Mouse (Mus musculus): ENCODE data around the gene Plpp1.

Gene Plpp1

DNA sequence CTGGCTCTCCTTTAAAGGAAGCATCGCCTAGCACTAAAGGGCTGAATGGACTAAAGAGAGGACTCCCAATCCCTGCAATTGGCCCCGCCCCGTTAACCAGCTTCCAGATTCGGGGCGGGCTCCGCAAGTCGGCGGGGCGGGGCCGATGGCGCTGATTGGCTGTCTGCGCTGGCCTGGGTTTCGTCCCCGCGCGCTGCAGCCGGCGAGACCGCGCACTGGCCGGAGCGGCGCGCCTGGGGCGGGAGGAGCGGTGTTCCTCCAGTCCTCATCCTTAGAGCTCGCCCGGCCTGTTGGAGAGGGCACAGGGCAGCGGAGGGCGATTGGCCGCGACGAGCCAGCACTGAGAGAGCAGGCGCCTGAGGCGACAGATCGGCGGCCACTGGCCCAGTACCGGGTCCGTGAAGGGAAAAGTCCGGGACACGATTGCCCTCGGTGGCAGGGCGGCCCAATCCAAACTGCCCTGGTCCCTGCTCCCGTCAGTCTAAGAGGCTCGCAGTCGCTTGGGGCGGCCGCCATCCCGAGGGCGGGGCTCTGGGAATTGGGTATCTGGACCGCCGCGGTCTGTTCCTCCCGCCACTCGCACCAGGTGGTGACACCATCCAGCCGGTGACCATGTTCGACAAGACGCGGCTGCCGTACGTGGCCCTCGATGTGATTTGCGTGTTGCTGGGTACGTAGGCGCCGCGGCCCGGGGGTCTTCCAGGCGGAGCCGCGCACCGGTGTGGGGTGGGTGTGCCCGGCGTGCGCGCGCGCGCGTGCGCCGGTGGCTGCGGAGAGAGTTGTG lies at the start of gene Plpp1:
Gene Plpp1, plus strand, starts transcription at position 196 of the 784 bp plus-strand sequence.
- DNase-seq: peak; percentile 99

DNA sequence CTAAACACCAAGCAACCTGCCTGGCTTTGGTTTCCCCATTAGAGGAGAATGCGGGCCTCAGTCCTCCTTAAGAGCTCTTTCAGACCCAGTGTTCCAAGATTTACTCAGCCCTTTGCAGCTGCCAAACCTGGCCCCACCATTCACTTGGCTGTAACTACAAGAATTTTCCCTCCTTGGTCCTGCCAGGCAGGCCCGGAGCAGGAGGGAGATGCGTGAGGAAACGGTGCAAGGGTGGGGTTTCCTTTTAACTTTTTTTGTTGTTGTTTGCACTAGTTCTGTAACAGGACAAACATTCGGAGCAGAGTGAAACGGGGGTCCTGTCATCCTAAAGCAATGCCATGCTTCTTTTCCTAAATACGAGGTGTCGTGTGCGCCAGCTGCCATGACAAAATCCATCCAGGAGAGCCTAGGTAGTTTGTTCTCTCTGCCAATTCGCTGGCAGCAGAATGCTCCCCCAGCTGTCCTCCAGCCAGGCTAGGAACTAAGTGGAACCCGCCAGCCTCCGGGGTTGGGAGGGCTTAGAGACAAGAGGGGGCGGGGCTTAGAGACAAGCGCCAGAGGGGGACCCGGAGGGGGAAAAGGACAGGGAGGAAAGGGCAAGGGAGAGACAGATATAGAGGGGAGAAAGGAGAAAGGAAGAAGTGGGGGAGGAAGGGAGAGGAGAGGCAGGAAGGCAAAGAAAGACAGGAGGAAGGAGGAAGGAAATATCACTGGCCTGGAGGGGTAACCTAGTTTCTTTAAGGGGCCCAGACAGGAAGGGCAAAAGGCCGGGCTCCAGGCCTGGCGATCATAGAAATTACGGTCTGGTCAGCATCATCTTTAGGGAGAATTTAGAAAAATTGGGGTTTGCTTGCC lies 48.9 kb upstream of the Plpp1 start:
- peak; percentile 84 to 87 for DNase-seq

DNA sequence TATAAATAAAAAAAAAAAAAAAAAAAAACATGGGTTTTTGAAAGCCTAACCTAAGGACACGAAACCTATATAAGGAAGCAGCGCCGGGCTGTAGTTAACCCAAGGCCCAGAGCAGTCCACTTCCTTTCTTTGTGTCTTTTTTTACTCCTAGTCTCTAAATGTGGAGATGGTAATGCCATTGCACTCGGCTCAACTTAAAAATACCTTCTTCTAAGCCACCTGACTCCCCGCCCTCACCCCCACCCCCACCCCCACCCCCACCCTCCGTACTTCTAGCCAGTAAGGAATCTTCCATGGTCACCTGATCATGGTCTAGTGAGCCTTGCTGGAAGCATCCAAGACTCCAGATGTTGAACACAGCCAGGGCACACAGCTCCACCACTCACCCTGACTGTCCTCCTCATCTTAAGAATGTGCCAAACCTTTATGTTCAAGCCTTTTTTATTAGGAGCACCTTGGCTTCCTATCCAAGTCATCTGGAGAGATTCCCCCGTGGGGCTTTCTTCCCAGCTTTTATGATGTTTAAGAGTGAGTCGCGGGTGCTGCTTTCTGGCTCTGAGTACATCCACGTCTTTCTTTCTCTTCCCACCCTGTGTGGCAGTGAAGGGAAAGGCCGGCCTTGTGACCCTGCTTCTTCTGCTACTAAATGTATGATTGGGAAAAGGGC lies 48.1 kb upstream of the Plpp1 start:
- DNase-seq: no peak

DNA sequence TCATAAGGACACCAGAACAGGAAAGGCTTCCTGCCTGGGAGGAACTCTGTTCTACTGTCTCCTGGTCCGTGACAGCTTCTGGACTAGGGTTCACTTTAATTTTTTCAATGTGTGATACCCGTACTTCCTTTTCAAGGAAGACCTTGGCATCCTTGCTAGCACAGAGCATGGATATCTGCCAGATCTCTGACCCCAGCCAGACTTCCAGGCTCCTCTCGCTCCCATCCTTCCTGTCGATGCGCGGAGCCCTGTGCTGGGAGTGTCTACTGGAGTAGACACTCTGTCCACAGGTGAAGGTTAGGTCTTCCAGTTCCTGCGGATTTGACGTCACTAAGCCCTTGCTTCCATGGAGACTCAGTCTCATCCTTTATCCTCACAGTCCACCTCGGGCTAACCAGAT lies 47.1 kb upstream of the Plpp1 start:
- DNase-seq: peak; percentile 17 to 34

GRCm38 (mm10) chr13:112754871-112755270 lies 45.7 kb upstream of the Plpp1 start:
- DNase-seq: peak; percentile 39 to 41

GRCm38 (mm10) chr13:112755507-112756010 lies 45.0 kb upstream of the Plpp1 start:
- DNase-seq: peak; percentile 52 to 60

GRCm38 (mm10) chr13:112757395-112757794 lies 43.2 kb upstream of the Plpp1 start:
- no peak for DNase-seq

- no peak for DNase-seq
Measured at GRCm38 (mm10) chr13:112758546-112759090, 42.0 kb upstream of the Plpp1 start.

DNA sequence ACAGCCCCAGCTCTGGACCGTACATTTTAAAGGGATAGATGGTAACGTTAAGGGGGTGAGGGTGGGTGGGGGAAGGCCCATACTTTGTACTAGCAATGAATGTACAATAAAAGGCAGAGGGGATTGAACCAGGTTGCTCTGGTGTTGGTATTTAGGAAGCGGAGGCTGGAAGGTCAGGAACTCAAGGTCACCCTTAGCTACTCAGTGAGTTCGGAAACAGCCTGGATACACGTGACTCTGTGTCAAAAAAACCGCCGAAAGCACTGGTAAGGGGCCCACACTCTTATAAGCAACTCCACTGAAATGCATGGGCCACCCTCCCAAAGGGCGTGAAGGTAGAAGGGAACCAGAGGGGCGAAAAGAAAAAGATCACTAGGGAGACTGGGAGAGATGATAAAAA lies 41.2 kb upstream of the Plpp1 start:
- DNase-seq: no peak

DNA sequence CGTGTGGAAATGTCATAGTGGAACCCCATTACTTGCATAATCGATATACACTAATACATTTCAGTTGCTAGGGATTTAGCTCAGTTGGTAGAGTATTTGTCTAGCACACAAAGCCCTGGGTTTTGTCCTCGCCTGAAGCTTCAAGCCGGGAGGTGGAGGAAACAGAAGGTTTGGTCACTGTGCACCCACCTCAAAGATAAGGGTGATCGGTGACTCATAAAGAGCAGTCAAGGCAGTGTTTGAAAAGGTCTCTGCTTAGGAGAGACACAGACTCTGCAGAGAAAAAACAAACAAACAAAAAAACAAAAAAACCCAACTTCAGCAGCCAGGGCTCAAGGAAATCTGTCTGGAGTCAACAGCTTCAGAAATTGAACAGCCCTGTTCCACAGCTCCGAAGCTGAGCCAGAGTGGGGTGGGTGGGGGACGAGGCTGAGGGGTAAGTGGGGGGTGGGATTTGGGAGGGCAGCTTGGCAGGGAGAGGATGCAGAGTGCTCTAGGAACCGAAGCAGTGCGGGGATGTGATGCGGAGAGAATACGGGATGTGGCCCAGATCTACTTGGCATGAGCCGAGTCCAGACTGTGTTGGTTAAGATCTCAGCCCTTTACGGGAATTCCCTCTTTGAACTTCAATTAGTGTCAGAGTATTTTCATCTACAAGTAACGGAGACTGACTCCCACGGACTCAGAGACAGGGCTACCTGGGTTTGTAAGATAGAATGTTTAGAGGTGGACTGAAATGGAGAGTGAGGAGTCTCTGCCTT lies 40.6 kb upstream of the Plpp1 start:
- peak; percentile 38 to 44 for DNase-seq

- DNase-seq: no peak
Measured at GRCm38 (mm10) chr13:112760538-112760881, 40.1 kb upstream of the Plpp1 start.

DNA sequence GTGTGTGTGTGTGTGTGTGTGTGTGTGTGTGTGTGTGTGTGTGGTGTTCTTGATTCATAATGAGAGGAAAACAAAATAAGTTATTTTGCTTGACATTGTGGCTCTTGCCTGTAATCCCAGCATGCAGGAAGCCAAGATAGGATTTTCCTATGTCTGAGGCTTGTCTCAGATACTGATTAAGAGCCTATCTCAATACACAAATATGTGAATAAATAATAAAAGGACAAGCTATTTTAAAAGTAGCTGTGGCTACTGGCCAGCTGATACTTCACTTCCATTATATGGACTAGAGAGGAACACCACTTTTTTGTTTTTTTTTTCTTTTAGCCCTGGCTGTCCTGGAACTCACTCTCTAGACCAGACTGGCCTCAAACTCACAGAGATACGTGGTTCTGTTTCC lies 38.8 kb upstream of the Plpp1 start:
- DNase-seq: no peak

- no peak for DNase-seq
Measured at GRCm38 (mm10) chr13:112762548-112762947, 38.0 kb upstream of the Plpp1 start.

- DNase-seq: no peak
Measured at GRCm38 (mm10) chr13:112763531-112764091, 37.0 kb upstream of the Plpp1 start.

GRCm38 (mm10) chr13:112764556-112764955 lies 36.0 kb upstream of the Plpp1 start:
- no peak for DNase-seq

DNA sequence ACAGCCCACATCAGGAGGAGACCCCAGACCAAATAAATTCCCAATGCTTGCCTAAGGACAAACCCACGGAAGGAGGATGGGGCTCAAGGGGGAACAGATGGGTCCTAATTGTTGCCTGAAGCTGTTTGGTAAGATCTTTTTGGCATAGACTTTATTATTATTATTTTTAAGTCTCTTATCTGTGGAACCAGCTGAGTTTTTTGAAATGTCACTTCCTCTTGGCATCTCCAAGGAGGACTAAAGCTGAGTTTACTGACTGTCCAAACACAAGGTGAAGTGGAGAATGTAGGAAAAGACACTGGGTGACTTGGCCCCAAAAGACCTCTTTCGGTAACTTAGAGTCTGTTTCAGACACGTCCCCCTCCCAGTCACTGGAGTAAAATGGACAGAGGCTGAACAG lies 34.9 kb upstream of the Plpp1 start:
- no peak for DNase-seq

DNA sequence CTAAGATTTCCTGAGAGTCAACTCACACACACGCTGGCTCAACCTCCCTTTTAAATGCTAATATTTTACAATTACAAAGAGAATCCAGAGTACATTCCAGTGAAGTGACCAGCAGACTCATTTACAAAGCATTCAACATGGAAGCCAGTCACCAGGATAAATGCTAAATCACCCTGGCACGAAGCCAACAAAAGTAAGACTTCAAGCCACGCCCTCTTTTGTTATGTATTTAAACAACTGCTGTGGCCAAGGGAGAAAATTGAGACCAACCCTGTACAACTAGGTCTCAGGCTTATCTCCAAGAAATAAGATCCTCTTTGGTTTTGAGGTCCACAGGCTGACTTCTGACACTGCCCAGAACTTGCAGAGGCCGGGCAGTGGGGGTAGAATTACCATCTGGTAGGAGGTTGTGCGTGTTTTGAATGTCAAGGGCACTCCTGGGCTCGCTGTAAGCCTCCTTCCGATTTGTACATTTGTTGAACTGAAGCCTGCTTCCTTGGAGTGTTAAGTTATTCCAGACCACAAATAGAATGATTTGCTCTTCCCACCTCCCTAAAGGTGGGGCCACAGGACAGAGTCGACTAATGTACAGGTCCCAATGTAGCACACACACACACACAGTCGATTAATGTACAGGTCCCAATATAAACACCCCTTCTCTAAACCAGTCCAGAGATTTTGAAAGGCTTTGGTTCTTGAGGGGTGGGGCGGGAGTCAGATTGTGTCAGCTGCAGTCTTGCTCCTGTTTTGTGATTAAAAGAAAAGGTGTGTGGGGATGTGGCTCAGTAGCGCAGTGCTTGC lies 29.9 kb upstream of the Plpp1 start:
- DNase-seq: peak in 1 of 2 experiments; percentile 14

- DNase-seq: peak in 1 of 2 experiments; percentile 23
Measured at GRCm38 (mm10) chr13:112771447-112772208, 29.0 kb upstream of the Plpp1 start.

DNA sequence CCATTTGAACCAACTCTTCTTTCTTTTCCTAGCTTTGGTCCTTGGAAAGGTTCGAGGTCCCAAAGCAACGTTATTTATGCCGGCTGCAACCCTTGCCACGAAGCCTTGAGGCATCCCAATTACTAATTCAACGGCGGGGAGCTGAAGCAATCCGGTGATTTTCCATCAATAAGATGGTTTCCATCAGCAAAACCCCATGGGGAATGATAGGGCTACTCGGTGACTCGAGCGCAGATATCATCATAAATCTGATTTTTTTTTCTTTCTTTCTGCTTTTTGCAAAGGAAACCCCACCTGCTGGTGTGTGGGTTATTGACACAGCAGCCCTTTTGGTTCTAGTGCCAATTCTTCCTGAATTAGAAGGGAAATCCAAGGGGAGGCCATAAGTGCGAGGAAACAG lies 28.3 kb upstream of the Plpp1 start:
- no peak for DNase-seq

DNA sequence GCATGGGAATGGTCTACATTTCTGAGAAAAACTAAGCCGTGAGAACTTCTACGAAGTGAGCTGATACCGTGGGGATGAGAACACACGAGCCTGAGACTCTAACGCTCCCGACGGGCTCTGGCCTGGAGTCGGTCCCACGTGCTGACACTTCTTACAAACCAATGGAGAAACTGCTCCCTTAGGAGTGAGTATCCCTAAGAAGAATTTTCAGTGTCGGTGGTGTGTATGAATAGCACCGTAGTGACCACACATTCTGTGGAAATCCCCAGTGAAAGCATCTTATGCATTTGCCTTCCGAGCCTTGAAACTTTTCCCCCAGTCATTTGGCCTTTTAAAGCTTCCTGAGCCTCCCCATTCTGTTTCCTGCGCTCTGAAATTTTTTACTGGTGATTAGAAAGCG lies 27.7 kb upstream of the Plpp1 start:
- DNase-seq: no peak

Measured in cerebellum, postnatal 10 days (tissue).